Mouse (Mus musculus): ENCODE results near the gene Sec24a.

DNA sequence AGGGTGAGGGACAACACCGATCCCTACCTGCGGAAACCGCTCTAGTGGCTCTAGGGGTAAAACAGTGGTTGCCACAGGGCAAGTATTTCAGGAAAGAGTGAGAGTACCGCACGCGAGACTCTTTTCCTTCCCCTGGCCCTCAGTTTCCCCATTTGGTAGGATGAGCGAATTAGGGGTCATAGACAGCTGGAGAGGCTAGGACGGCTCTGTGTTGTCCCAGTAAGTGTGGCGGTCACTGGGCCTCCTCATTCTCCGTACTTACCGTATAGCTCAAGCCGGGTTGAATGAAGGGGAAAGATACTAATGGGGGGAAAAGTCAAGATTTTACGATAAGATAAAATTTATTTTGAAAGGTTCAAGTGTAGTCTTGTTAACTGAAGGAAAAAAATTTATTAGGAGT lies 521 bp upstream of the Sec24a start:
- no peak for TF ChIP-seq POLR2A (IDR thresholded peaks at IDR 0.05; ENCODE audit: borderline replicate concordance, extremely low read depth, insufficient read depth, insufficient read length, poor library complexity, severe bottlenecking)
- TF ChIP-seq CTCF (IDR thresholded peaks at IDR 0.05; ENCODE audit: borderline replicate concordance, extremely low read depth, insufficient read depth, insufficient read length), result no peak
